Comparison of ENCODE assay signal across 14 mouse cellular contexts in genomic region chr11:102442089-102442488, GRCm38 (mm10).
"Had no signal": no experiment of that assay in that cellular context is flagged by ENCODE, and none has a peak within 500 bp of the region (broad histone marks: within the 10 kb centered on the region; RNA-seq: fewer than 3 reads in every experiment).

No protein-coding gene starts in this region.

- H3K4me3 ChIP-seq: midbrain, embryonic 13.5 days; neural tube, embryonic 12.5 days; stomach, embryonic 15.5 days had no signal

- H3K4me2 ChIP-seq: lung, embryonic 14.5 days; midbrain, embryonic 13.5 days; neural tube, embryonic 12.5 days; stomach, embryonic 15.5 days had no signal

- H3K9ac ChIP-seq: lung, embryonic 14.5 days; midbrain, embryonic 13.5 days; neural tube, embryonic 12.5 days; stomach, embryonic 15.5 days had no signal

- H3K9me3 ChIP-seq: midbrain, embryonic 10.5 days; midbrain, embryonic 13.5 days; neural tube, embryonic 12.5 days; stomach, embryonic 15.5 days had no signal

- DNase-seq: lung, adult 18-20 months; lung, embryonic 14.5 days; lung, postnatal 10 days; lung, postnatal 4 days; right cerebral cortex, postnatal 14 days; thymus, adult 2 months; thymus, postnatal 25 days; thymus, postnatal 4 days had no signal

- H3K27ac ChIP-seq: midbrain, embryonic 10.5 days; midbrain, embryonic 13.5 days; neural tube, embryonic 12.5 days; stomach, embryonic 15.5 days; stomach, postnatal 0 days had no signal

- H3K27me3 ChIP-seq: stomach, embryonic 15.5 days had no signal

- ATAC-seq: midbrain, embryonic 13.5 days; midbrain, embryonic 16.5 days had no signal
